Comparison of ENCODE assay signal across 19 mouse cellular contexts in the genomic region with DNA sequence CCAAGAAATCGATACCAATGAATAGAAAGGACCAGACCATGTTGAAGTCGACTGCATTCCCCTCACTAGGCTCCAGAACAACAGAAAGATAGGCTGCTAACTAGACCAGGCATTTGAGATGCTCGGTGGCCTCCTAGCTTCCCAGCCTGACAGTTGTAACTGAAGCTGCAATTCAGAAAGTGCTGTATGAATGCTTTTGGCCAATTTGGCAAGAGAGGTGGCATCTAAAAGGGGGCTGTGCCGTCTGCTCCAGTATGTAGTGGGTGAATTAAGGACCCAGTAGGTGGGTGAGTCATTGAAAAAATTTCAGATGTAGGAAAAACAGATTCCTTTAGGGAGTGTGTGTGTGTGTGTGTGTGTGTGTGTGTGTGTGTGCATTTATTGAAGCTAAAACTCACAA.
DNase-seq lines count a peak whose midpoint lies in the region; ATAC-seq lines count a peak whose summit lies in the region.
"Had no signal": no experiment of that assay in that cellular context is flagged by ENCODE, and none has a peak within 500 bp of the region (broad histone marks: within the 10 kb centered on the region; RNA-seq: fewer than 3 reads in every experiment).

No protein-coding gene starts in this region.

- peak; percentile 12 for DNase-seq in left cerebral cortex, adult 18-20 months (ENCODE audit: low spot score in 2 of 2)
- DNase-seq in left cerebral cortex, adult 11 months (ENCODE audit: low spot score), result no peak
- peak; percentile 10 to 83 for DNase-seq in left cerebral cortex, postnatal 25 days (ENCODE audit: low spot score in 2 of 2)
- DNase-seq in right cerebral cortex, postnatal 25 days, result peak; percentile 30
- no peak for DNase-seq in heart, adult 8-10 months (ENCODE audit: low spot score)
- DNase-seq in cerebellum, adult 11 months, result no peak
- no peak for DNase-seq in adrenal gland, adult 18-20 months (ENCODE audit: low spot score in 2 of 2)
- DNase-seq: adrenal gland, postnatal 36 days; cerebellum, adult 8-10 months; heart, adult 2 months; heart, postnatal 10 days; kidney, adult 9 months; kidney, postnatal 14 days; lung, embryonic 14.5 days; lung, postnatal 14 days had no signal

- ATAC-seq in frontal cortex, adult (ENCODE audit: low TSS enrichment), result peak; percentile 85
- ATAC-seq: forebrain, embryonic 13.5 days; intestine, postnatal 0 days; midbrain, embryonic 16.5 days had no signal

- intact Hi-C loops in left cerebral cortex, postnatal 25 days (cut with DNase I), result no loop called here

Comparison
In these comparisons a context has a peak if more than half of its experiments do, and no peak if none do; other contexts are left out.
1. DNase-seq: peak in left cerebral cortex, adult 18-20 months (2 of 2), left cerebral cortex, postnatal 25 days (2 of 2) and right cerebral cortex, postnatal 25 days (single experiment); none in left cerebral cortex, adult 11 months (single experiment), heart, adult 8-10 months (single experiment), cerebellum, adult 11 months (single experiment) and adrenal gland, adult 18-20 months (0 of 2).